Mouse (Mus musculus): ENCODE data around the gene Pla2g5. TPM values are rescaled to one million over a fixed set of nuclear protein-coding genes. Genes with fewer than 3 reads are reported as not detected.
"Not testable (repeated sequence)": the region's sequence is repeated elsewhere in the genome, so short reads cannot be mapped to it uniquely, and the experiment has no call there.

Gene Pla2g5
- polyA plus RNA-seq, 1 experiment from 2014 or later: 0.35 TPM

GRCm38 (mm10) chr4:138851463-138851862 is 11.8 kb downstream of the Pla2g5 start:
- peak; percentile 51; the same call in 1 of the 2 replicates for ATAC-seq (ENCODE audit: low read depth)
- WGBS: 3% methylated on average over 4 of the region's 4 CpGs
- Histone ChIP-seq H3K9me3 (ENCODE audit: control insufficient read depth, low read length) (no peaks in the 10 kb centered on the region), H3K4me2 (ENCODE audit: low read depth, low read length) (no peak overlapping the region), H3K27ac (ENCODE audit: low read depth, low read length) (no peak overlapping the region), H3K9ac (replicated peaks; ENCODE audit: low read depth, low read length) (no peak overlapping the region), H3K4me3 (ENCODE audit: low read depth, low read length) (no peak overlapping the region), H3K36me3 (ENCODE audit: control insufficient read depth, insufficient read depth, low read length) (no peaks in the 10 kb centered on the region), H3K4me1 (ENCODE audit: control insufficient read depth, insufficient read depth, low read length) (no peaks in the 10 kb centered on the region), H3K27me3 (ENCODE audit: control insufficient read depth, insufficient read depth, low read length) (no peaks in the 10 kb centered on the region)

DNA sequence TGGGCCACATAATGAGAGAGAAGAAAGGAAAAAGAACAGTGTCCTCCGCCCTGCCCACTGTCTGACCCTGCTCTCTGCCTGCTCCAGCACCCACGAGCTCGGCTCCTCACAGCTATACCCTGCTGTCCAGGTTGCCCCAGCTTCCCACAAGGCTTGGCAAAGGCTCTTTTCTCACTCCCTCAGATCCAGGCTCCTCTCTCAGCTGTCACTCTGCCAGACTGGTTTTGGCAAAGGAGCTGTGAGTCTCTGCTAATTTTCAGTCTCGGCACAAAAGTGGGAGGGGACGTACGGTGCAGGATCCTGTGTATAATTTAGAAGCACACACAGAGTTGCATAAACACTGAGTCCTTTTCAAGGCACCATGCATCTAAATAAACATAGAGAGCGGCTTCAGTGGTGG is 21.9 kb downstream of the Pla2g5 start:
- Histone ChIP-seq H3K27ac (ENCODE audit: low read depth, low read length) (no peak overlapping the region), H3K4me3 (ENCODE audit: low read depth, low read length) (no peak overlapping the region), H3K27me3 (ENCODE audit: control insufficient read depth, insufficient read depth, low read length) (no peaks in the 10 kb centered on the region), H3K4me2 (ENCODE audit: low read depth, low read length) (no peak overlapping the region), H3K4me1 (ENCODE audit: control insufficient read depth, insufficient read depth, low read length) (no peaks in the 10 kb centered on the region), H3K36me3 (ENCODE audit: control insufficient read depth, insufficient read depth, low read length) (no peaks in the 10 kb centered on the region), H3K9ac (replicated peaks; ENCODE audit: low read depth, low read length) (no peak overlapping the region), H3K9me3 (ENCODE audit: control insufficient read depth, low read length) (peaks cover 10% of the 10 kb centered on the region; the same call in 1 of the 2 replicates)
- no peak for ATAC-seq (ENCODE audit: low read depth)
- WGBS: 80% methylated on average over 7 of the region's 7 CpGs

DNA sequence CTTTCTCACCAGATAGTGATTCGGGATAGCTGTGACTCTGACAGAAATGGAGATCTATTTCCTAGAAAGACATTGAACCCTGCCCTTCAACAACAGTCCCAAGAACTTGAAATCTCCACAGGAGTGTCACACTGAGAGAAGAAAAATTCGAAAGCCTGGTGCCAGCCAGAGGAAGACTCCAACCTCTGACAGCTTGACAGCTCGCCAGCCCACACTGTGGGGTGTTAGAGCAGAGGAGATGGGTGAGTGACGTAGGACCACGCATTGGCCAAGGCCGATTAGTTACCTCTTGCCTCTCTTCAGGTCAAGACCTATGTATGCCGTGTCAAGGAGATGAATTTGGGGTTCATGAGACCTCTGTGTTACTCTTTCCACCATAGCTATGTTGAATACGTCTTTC is 22.6 kb downstream of the Pla2g5 start:
- no peak for ATAC-seq (ENCODE audit: low read depth)
- Histone ChIP-seq H3K4me2 (ENCODE audit: low read depth, low read length) (no peak overlapping the region), H3K27ac (ENCODE audit: low read depth, low read length) (no peak overlapping the region), H3K9ac (replicated peaks; ENCODE audit: low read depth, low read length) (no peak overlapping the region), H3K4me1 (ENCODE audit: control insufficient read depth, insufficient read depth, low read length) (no peaks in the 10 kb centered on the region), H3K27me3 (ENCODE audit: control insufficient read depth, insufficient read depth, low read length) (no peaks in the 10 kb centered on the region), H3K9me3 (ENCODE audit: control insufficient read depth, low read length) (peaks cover 10% of the 10 kb centered on the region; the same call in 1 of the 2 replicates), H3K36me3 (ENCODE audit: control insufficient read depth, insufficient read depth, low read length) (no peaks in the 10 kb centered on the region), H3K4me3 (ENCODE audit: low read depth, low read length) (no peak overlapping the region)
- 88% methylated on average over 8 of the region's 8 CpGs for WGBS

GRCm38 (mm10) chr4:138839806-138840205 is 23.5 kb downstream of the Pla2g5 start:
- Histone ChIP-seq H3K9ac (replicated peaks; ENCODE audit: low read depth, low read length) (no peak overlapping the region), H3K9me3 (ENCODE audit: control insufficient read depth, low read length) (peaks cover 10% of the 10 kb centered on the region; the same call in 1 of the 2 replicates), H3K4me2 (ENCODE audit: low read depth, low read length) (no peak overlapping the region), H3K27ac (ENCODE audit: low read depth, low read length) (no peak overlapping the region), H3K36me3 (ENCODE audit: control insufficient read depth, insufficient read depth, low read length) (no peaks in the 10 kb centered on the region), H3K27me3 (ENCODE audit: control insufficient read depth, insufficient read depth, low read length) (no peaks in the 10 kb centered on the region), H3K4me3 (ENCODE audit: low read depth, low read length) (no peak overlapping the region), H3K4me1 (ENCODE audit: control insufficient read depth, insufficient read depth, low read length) (no peaks in the 10 kb centered on the region)
- 75% methylated on average over 6 of the region's 6 CpGs for WGBS
- ATAC-seq (ENCODE audit: low read depth): no peak

GRCm38 (mm10) chr4:138827147-138827546 is 36.1 kb downstream of the Pla2g5 start:
- Histone ChIP-seq H3K4me1 (ENCODE audit: control insufficient read depth, insufficient read depth, low read length) (no peaks in the 10 kb centered on the region), H3K9me3 (ENCODE audit: control insufficient read depth, low read length) (no peaks in the 10 kb centered on the region; the same call in 1 of the 2 replicates), H3K27me3 (ENCODE audit: control insufficient read depth, insufficient read depth, low read length) (no peaks in the 10 kb centered on the region), H3K4me2 (ENCODE audit: low read depth, low read length) (no peak overlapping the region), H3K4me3 (ENCODE audit: low read depth, low read length) (no peak overlapping the region), H3K9ac (replicated peaks; ENCODE audit: low read depth, low read length) (no peak overlapping the region), H3K36me3 (ENCODE audit: control insufficient read depth, insufficient read depth, low read length) (no peaks in the 10 kb centered on the region), H3K27ac (ENCODE audit: low read depth, low read length) (no peak overlapping the region)
- 63% methylated on average over 11 of the region's 11 CpGs for WGBS
- ATAC-seq (ENCODE audit: low read depth): no peak

DNA sequence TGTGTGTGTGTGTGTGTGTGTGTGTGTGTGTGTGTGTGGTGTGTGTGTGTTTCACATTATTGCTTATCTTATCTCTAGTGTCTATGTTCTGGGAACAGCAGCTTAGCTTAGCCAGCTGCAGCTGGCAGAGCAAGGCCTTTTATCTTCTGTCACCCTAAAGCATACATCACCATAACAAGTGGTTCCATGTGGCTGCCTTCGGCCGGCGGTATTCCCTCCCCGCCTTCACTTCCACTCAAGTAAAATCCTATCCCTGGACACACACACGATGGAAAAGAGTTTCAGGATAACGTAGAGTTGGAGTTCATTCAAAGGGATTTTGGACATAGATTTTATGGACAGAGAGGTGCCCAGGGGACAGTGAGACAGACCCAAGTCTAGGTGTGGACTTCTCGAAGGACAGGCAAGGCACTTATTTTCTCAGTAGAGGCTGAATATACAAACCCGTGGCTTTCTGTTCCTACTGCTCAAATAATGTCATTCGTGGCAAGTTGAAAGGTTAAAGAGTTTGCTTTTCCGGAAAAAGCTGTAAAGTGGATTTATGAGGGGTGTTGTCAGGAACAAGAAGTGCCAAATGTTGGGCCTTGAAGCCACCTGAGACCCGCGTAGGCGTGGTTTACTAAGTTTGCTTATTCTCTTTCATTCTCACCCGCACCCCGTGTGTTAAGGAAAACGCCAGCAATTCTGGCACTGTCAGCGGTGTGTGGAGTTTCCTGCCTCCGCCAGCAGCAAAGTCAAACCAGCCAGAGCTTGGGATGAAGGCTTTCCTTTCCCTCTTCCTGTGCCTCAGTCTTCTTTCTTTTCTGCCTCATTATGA is 37.3 kb downstream of the Pla2g5 start:
- no peak for ATAC-seq (ENCODE audit: low read depth)
- 43% methylated on average over 18 of the region's 18 CpGs for WGBS
- no peaks in the 10 kb centered on the region; the same call in 1 of the 2 replicates for H3K9me3 ChIP-seq (ENCODE audit: control insufficient read depth, low read length)
- H3K4me2 ChIP-seq (ENCODE audit: low read depth, low read length): no peak overlapping the region
- H3K27ac ChIP-seq (ENCODE audit: low read depth, low read length): no peak overlapping the region
- no peak overlapping the region for H3K9ac ChIP-seq (replicated peaks; ENCODE audit: low read depth, low read length)
- H3K4me3 ChIP-seq (ENCODE audit: low read depth, low read length): no peak overlapping the region
- no peaks in the 10 kb centered on the region for H3K4me1 ChIP-seq (ENCODE audit: control insufficient read depth, insufficient read depth, low read length)
- no peaks in the 10 kb centered on the region for H3K36me3 ChIP-seq (ENCODE audit: control insufficient read depth, insufficient read depth, low read length)
- H3K27me3 ChIP-seq (ENCODE audit: control insufficient read depth, insufficient read depth, low read length): no peaks in the 10 kb centered on the region

GRCm38 (mm10) chr4:138824660-138825059 is 38.6 kb downstream of the Pla2g5 start:
- H3K4me2 ChIP-seq (ENCODE audit: low read depth, low read length): no peak overlapping the region
- 91% methylated on average over 2 of the region's 2 CpGs for WGBS
- H3K4me1 ChIP-seq (ENCODE audit: control insufficient read depth, insufficient read depth, low read length): no peaks in the 10 kb centered on the region
- H3K27me3 ChIP-seq (ENCODE audit: control insufficient read depth, insufficient read depth, low read length): no peaks in the 10 kb centered on the region
- H3K36me3 ChIP-seq (ENCODE audit: control insufficient read depth, insufficient read depth, low read length): no peaks in the 10 kb centered on the region
- H3K4me3 ChIP-seq (ENCODE audit: low read depth, low read length): no peak overlapping the region
- ATAC-seq (ENCODE audit: low read depth): no peak
- H3K9me3 ChIP-seq (ENCODE audit: control insufficient read depth, low read length): no peaks in the 10 kb centered on the region; the same call in 1 of the 2 replicates
- no peak overlapping the region for H3K27ac ChIP-seq (ENCODE audit: low read depth, low read length)
- H3K9ac ChIP-seq (replicated peaks; ENCODE audit: low read depth, low read length): no peak overlapping the region

- not testable (repeated sequence) for H3K9me3 ChIP-seq (ENCODE audit: control insufficient read depth, low read length); H3K4me2 ChIP-seq (ENCODE audit: low read depth, low read length); H3K27me3 ChIP-seq (ENCODE audit: control insufficient read depth, insufficient read depth, low read length); ATAC-seq (ENCODE audit: low read depth); H3K4me3 ChIP-seq (ENCODE audit: low read depth, low read length); H3K4me1 ChIP-seq (ENCODE audit: control insufficient read depth, insufficient read depth, low read length); H3K9ac ChIP-seq (replicated peaks; ENCODE audit: low read depth, low read length); H3K36me3 ChIP-seq (ENCODE audit: control insufficient read depth, insufficient read depth, low read length); H3K27ac ChIP-seq (ENCODE audit: low read depth, low read length)
- WGBS: 86% methylated on average over 2 of the region's 2 CpGs
These were observed 39.1 kb downstream of the Pla2g5 start for GRCm38 (mm10) chr4:138824161-138824560.

DNA sequence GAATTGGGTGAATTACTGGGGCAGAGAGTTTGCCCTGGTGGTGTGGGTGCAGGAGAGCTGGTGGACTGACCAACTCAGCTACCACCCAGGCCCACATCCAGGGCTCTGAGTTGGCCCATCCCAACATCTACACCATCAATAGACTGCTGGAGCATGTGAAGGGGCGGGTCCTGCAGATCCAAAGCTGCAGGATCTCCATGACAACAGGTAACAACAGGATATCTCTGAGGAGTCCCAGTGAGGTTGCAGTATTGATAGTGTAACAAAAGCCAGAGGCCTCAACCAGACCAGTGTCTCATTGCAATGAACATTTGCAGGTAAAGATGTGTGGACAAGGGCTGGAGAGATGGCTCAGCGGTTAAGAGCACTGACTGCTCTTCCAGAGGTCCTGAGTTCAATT is 42.2 kb downstream of the Pla2g5 start:
- Histone ChIP-seq H3K4me3 (ENCODE audit: low read depth, low read length) (no peak overlapping the region), H3K9ac (replicated peaks; ENCODE audit: low read depth, low read length) (no peak overlapping the region), H3K4me2 (ENCODE audit: low read depth, low read length) (no peak overlapping the region), H3K9me3 (ENCODE audit: control insufficient read depth, low read length) (no peaks in the 10 kb centered on the region; the same call in 1 of the 2 replicates), H3K27ac (ENCODE audit: low read depth, low read length) (no peak overlapping the region), H3K4me1 (ENCODE audit: control insufficient read depth, insufficient read depth, low read length) (no peaks in the 10 kb centered on the region), H3K27me3 (ENCODE audit: control insufficient read depth, insufficient read depth, low read length) (no peaks in the 10 kb centered on the region), H3K36me3 (ENCODE audit: control insufficient read depth, insufficient read depth, low read length) (no peaks in the 10 kb centered on the region)
- WGBS: 88% methylated on average over 2 of the region's 2 CpGs
- ATAC-seq (ENCODE audit: low read depth): no peak
